Mouse (Mus musculus): Measurements from ENCODE around the gene Mrps18a.

GRCm38 (mm10) chr17:46117623-46118422, 7.0 kb downstream of the Mrps18a start:
- no peak for TF ChIP-seq POLR2A (IDR thresholded peaks at IDR 0.05; ENCODE audit: insufficient read depth, low read depth, low read length)
- TF ChIP-seq CTCF (IDR thresholded peaks at IDR 0.05; ENCODE audit: insufficient read depth, low read depth, low read length), result no peak
